Mouse (Mus musculus): ENCODE measurements around the gene Lrriq3. TPM values are rescaled to one million over a fixed set of nuclear protein-coding genes. Genes with fewer than 3 reads are reported as not detected.

The Lrriq3 gene
- polyA plus RNA-seq (2015; fragmentation: Nextera tagmentation; extraction: Ambion mirVana), result 0.39 and 1.1 TPM in 2 replicates

DNA sequence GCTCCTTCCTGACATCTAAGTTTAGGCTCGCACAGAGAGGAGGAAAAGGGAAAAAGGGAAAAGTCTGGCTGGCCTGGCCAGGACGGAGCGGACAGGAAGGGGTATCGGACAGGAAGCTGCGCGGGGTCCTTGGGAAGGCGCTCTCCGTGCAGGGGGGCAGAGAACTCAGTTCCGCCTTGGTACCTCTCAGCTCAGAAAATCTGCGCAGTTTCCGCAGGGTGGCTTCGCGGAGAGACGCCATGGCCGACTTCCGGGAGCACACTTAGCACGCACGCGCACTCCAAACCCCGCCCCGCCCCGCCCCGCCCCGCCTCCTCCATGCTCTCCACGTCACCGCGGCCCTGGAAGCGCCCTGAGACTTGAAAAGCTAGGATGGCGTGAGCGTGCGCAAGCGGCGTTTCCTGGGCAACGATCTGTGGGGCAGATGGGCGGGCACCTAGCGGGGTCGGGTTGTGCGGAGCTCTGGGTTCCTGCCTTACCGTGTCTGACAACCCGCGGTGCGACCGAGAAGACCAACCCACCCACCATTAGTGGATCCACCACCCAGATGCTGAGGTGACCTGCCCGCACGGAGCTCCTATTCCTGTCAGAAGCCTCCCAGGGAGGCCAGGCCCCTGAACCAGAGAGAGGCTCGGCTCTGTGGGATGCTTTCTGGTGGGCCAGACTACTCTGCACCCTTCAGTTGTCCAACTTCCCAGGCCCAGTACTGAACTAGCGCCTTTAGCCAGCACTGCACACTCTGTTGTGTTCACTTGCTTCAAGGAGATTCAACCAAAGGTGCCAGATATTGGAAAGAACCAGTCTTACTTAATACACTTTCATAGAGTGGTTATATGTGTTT lies at the start of gene Lrriq3, which contains the start of gene Fpgt:
Gene Lrriq3, plus strand, starts transcription at position 319 of the 841 bp plus-strand sequence.
Gene Fpgt, minus strand, starts transcription at position 288 of the 841 bp plus-strand sequence.
- peaks cover 4% of the 10 kb centered on the region; the same call in 1 of the 2 replicates for H3K36me3 ChIP-seq (ENCODE audit: control insufficient read depth, insufficient read depth)
- WGBS, result 1% methylated on average over 47 of the region's 47 CpGs
- H3K9ac ChIP-seq (ENCODE audit: low read length), result peak within 1 kb of the TSS; percentile 89
- ATAC-seq (replicated peaks; ENCODE audit: extremely low read depth, insufficient read depth, low FRiP score), result peak; percentile 99
- peaks cover 3% of the 10 kb centered on the region; the same call in 1 of the 2 replicates for H3K4me1 ChIP-seq (ENCODE audit: control insufficient read depth, insufficient read depth, low read length)
- peak within 1 kb of the TSS; percentile 75 for H3K4me2 ChIP-seq (ENCODE audit: low read depth, low read length)
- peak within 1 kb of the TSS; percentile 90 for H3K4me3 ChIP-seq (ENCODE audit: low read length)
- peak within 1 kb of the TSS; percentile 85 for H3K27ac ChIP-seq (ENCODE audit: low read length)
- no peaks in the 10 kb centered on the region for H3K27me3 ChIP-seq (ENCODE audit: control insufficient read depth, insufficient read depth, low read length)
- no peaks in the 10 kb centered on the region for H3K9me3 ChIP-seq (replicated peaks; ENCODE audit: control insufficient read depth, low read length)

DNA sequence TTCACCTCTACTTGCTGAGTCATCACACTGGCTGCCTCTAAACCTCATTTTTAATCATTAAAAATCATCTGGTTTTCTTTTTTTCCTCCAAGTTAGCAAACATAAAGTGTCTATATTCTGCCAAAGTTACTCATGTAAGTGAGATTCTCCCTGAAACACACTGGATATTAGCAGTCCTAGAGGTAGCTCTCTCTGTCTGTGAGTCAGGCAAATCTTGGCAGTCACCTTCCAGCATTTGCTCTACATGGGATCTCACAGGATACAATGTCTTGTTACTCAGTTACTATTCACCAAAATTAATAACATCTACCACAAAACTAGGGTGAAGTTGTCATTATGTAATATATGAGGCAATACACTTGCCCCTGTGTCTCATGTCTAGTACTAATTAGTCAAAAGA lies 41.2 kb upstream of the Lrriq3 start:
- H3K4me2 ChIP-seq (ENCODE audit: low read depth, low read length), result peak overlapping the region; percentile 42
- no peaks in the 10 kb centered on the region for H3K9me3 ChIP-seq (replicated peaks; ENCODE audit: control insufficient read depth, low read length)
- peaks cover 7% of the 10 kb centered on the region; the same call in 1 of the 2 replicates for H3K4me1 ChIP-seq (ENCODE audit: control insufficient read depth, insufficient read depth, low read length)
- H3K36me3 ChIP-seq (ENCODE audit: control insufficient read depth, insufficient read depth), result no peaks in the 10 kb centered on the region
- no peak overlapping the region for H3K9ac ChIP-seq (ENCODE audit: low read length)
- H3K4me3 ChIP-seq (ENCODE audit: low read length), result no peak overlapping the region
- no peak for ATAC-seq (replicated peaks; ENCODE audit: extremely low read depth, insufficient read depth, low FRiP score)
- no peak overlapping the region for H3K27ac ChIP-seq (ENCODE audit: low read length)
- H3K27me3 ChIP-seq (ENCODE audit: control insufficient read depth, insufficient read depth, low read length), result no peaks in the 10 kb centered on the region

DNA sequence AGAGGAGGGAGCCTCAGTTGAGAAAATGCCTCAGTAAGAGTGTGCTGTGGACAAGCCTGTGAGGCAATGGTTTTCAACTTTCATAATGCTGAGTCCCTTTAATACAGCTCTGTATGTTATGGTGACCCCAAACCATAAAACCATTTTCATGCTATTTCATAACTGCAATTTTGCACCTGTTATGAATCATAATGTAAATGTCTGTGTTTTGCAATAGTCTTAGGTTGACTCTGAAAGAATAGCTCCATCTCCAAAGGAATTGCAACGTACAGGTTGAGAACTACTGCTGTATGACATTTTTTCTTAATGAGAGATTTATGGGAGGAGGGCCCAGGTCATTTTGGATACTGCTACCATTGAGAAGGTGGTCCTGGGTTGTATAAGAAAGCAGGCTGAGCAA lies 40.0 kb upstream of the Lrriq3 start:
- no peak for ATAC-seq (replicated peaks; ENCODE audit: extremely low read depth, insufficient read depth, low FRiP score)
- peak overlapping the region; percentile 46 for H3K4me3 ChIP-seq (ENCODE audit: low read length)
- H3K4me2 ChIP-seq (ENCODE audit: low read depth, low read length), result peak overlapping the region; percentile 69
- peaks cover 7% of the 10 kb centered on the region; the same call in 1 of the 2 replicates for H3K4me1 ChIP-seq (ENCODE audit: control insufficient read depth, insufficient read depth, low read length)
- H3K36me3 ChIP-seq (ENCODE audit: control insufficient read depth, insufficient read depth), result no peaks in the 10 kb centered on the region
- H3K9me3 ChIP-seq (replicated peaks; ENCODE audit: control insufficient read depth, low read length), result no peaks in the 10 kb centered on the region
- 54% methylated on average over 1 of the region's 1 CpGs for WGBS
- H3K27me3 ChIP-seq (ENCODE audit: control insufficient read depth, insufficient read depth, low read length), result no peaks in the 10 kb centered on the region
- H3K27ac ChIP-seq (ENCODE audit: low read length), result peak overlapping the region; percentile 46; the same call in 1 of the 2 replicates
- H3K9ac ChIP-seq (ENCODE audit: low read length), result no peak overlapping the region; the same call in 1 of the 2 replicates

DNA sequence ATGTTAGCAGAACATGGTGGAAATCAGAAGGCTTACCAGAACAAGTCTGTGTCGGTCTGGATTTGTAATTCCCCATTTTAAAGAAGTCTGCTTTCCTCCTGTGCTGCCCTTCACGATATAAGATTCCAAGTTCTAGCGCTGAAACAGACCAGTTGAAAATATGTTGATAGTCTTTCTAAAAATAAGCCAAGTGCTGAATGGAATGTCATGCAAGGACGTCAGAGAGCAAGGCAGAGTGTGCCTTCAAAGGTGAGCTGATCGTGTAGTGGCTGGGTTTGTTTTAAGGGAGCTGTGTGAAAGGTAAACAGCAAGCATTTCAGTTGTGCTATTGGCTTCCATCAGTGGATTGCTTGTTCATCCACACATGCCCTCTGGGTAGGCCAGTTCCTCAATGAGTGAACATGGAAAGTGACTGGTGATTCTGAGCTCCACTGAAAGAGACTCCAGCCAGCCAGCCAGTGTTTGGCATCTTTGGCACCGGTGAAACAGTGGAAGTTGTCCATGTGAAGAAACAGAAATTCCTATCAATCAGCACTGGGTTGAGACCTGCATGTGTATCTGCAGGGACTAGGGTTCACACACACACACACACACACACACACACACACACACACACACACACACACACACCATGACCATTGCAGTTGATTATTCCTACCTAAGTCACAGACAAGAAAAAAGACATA lies 37.9 kb upstream of the Lrriq3 start, which contains the start of gene Tnni3k:
Gene Tnni3k, minus strand, starts transcription at position 177 of the 686 bp plus-strand sequence.
- peak; percentile 89 for ATAC-seq (replicated peaks; ENCODE audit: extremely low read depth, insufficient read depth, low FRiP score)
- H3K4me1 ChIP-seq (ENCODE audit: control insufficient read depth, insufficient read depth, low read length), result peaks cover 7% of the 10 kb centered on the region; the same call in 1 of the 2 replicates
- H3K27me3 ChIP-seq (ENCODE audit: control insufficient read depth, insufficient read depth, low read length), result no peaks in the 10 kb centered on the region
- no peaks in the 10 kb centered on the region for H3K36me3 ChIP-seq (ENCODE audit: control insufficient read depth, insufficient read depth)
- peak within 1 kb of the TSS; percentile 69 for H3K4me2 ChIP-seq (ENCODE audit: low read depth, low read length)
- peak within 1 kb of the TSS; percentile 69 for H3K9ac ChIP-seq (ENCODE audit: low read length)
- H3K4me3 ChIP-seq (ENCODE audit: low read length), result peak within 1 kb of the TSS; percentile 58
- H3K27ac ChIP-seq (ENCODE audit: low read length), result peak within 1 kb of the TSS; percentile 88
- H3K9me3 ChIP-seq (replicated peaks; ENCODE audit: control insufficient read depth, low read length), result no peaks in the 10 kb centered on the region
- WGBS, result 30% methylated on average over 6 of the region's 6 CpGs

DNA sequence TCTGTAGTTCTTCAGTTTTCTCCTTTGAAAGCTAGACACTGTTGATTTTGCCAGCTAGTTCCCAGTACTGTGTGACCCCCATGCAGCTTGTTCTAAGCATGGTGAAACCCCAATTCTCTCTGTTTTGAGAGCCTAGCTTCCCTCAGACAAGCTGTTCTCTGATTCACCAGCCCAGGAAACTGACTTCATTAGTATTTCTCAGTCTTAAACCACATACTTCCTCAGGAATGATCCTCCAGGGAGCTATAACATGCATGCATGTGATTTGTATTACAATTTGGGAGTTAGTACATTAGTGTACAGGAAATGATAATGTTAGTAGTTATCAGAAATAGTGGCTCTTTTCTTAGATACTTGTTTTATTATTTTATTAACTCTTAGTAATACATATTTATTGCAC lies 36.6 kb upstream of the Lrriq3 start:
- no peaks in the 10 kb centered on the region for H3K36me3 ChIP-seq (ENCODE audit: control insufficient read depth, insufficient read depth)
- no peak overlapping the region for H3K9ac ChIP-seq (ENCODE audit: low read length)
- H3K4me1 ChIP-seq (ENCODE audit: control insufficient read depth, insufficient read depth, low read length), result peaks cover 7% of the 10 kb centered on the region; the same call in 1 of the 2 replicates
- ATAC-seq (replicated peaks; ENCODE audit: extremely low read depth, insufficient read depth, low FRiP score), result no peak
- H3K27me3 ChIP-seq (ENCODE audit: control insufficient read depth, insufficient read depth, low read length), result no peaks in the 10 kb centered on the region
- no peaks in the 10 kb centered on the region for H3K9me3 ChIP-seq (replicated peaks; ENCODE audit: control insufficient read depth, low read length)
- no peak overlapping the region for H3K4me3 ChIP-seq (ENCODE audit: low read length)
- H3K4me2 ChIP-seq (ENCODE audit: low read depth, low read length), result no peak overlapping the region
- peak overlapping the region; percentile 88 for H3K27ac ChIP-seq (ENCODE audit: low read length)

DNA sequence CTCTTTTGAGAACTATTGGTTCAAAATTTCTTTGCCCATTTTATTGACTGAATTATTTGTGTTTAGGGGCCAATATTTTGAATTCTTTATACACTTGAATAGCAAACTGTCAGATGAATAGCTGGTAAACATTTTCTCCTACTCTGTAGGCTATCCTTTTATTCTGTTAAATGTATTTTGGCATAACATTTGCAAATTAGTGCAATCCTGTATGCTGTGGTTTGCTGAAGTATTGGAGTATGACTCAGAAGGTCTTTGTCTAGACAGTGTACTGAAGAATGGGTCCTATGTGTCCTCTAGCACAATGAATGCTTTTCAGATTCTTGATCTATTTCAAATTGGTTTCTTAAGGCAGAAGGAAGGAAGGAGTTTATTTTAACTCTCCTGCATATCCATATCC lies 35.7 kb upstream of the Lrriq3 start:
- H3K4me2 ChIP-seq (ENCODE audit: low read depth, low read length), result no peak overlapping the region
- no peak overlapping the region for H3K27ac ChIP-seq (ENCODE audit: low read length)
- H3K9ac ChIP-seq (ENCODE audit: low read length), result no peak overlapping the region
- peaks cover 7% of the 10 kb centered on the region; the same call in 1 of the 2 replicates for H3K4me1 ChIP-seq (ENCODE audit: control insufficient read depth, insufficient read depth, low read length)
- no peak for ATAC-seq (replicated peaks; ENCODE audit: extremely low read depth, insufficient read depth, low FRiP score)
- no peaks in the 10 kb centered on the region for H3K9me3 ChIP-seq (replicated peaks; ENCODE audit: control insufficient read depth, low read length)
- no peaks in the 10 kb centered on the region for H3K36me3 ChIP-seq (ENCODE audit: control insufficient read depth, insufficient read depth)
- H3K4me3 ChIP-seq (ENCODE audit: low read length), result no peak overlapping the region
- H3K27me3 ChIP-seq (ENCODE audit: control insufficient read depth, insufficient read depth, low read length), result no peaks in the 10 kb centered on the region

DNA sequence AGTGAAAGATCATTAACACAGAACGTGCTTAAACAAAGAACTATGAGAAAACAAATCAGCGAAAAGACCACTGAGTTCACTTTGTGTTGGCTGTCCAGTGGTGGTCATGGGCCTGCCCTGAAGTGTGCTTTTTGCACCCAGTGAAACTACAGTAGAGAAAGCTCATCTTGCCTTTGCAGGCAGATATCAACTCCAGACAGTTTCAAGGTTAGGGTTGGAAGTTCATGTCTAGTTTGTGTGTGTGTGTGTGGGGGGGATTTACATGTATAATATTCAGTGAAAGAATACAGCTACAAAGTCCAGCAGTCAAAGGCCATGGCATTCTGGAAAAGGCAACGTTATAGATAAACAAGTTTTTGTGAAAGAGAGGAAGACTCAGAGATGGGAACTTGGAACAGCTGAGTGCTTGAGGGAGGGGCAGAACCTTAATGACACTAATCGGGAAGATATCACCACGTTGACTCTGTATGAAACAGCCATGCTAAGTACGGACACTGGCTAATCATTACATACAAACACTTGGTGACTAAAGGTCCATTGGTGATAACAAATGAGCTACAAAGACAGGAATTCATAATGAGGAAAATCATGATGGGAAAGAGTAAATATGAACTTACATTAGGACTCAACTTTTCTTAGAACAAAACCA lies 34.3 kb upstream of the Lrriq3 start:
- no peaks in the 10 kb centered on the region for H3K9me3 ChIP-seq (replicated peaks; ENCODE audit: control insufficient read depth, low read length)
- no peaks in the 10 kb centered on the region for H3K36me3 ChIP-seq (ENCODE audit: control insufficient read depth, insufficient read depth)
- H3K9ac ChIP-seq (ENCODE audit: low read length), result no peak overlapping the region
- no peak overlapping the region for H3K27ac ChIP-seq (ENCODE audit: low read length)
- no peaks in the 10 kb centered on the region for H3K27me3 ChIP-seq (ENCODE audit: control insufficient read depth, insufficient read depth, low read length)
- WGBS, result 68% methylated on average over 6 of the region's 6 CpGs
- ATAC-seq (replicated peaks; ENCODE audit: extremely low read depth, insufficient read depth, low FRiP score), result no peak
- no peak overlapping the region for H3K4me2 ChIP-seq (ENCODE audit: low read depth, low read length)
- H3K4me1 ChIP-seq (ENCODE audit: control insufficient read depth, insufficient read depth, low read length), result peaks cover 7% of the 10 kb centered on the region; the same call in 1 of the 2 replicates
- H3K4me3 ChIP-seq (ENCODE audit: low read length), result no peak overlapping the region

DNA sequence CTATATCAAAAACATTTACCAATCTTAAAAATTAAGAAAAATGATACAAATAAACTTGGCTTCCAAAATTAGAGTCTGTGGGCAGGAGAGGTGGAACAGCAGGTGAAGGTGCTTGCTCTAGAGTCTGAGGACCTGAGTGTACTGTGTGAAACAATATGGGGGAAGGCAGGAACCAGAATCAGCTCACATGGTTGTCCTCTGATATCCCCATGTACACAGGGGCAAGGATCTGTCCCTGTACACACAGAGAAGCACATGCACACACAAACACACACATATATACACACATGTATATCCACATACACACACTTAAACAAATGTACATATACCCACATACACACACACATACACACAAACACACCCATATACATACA lies 33.8 kb upstream of the Lrriq3 start:
- Histone ChIP-seq H3K9me3 (replicated peaks; ENCODE audit: control insufficient read depth, low read length) (no peaks in the 10 kb centered on the region), H3K9ac (ENCODE audit: low read length) (no peak overlapping the region), H3K27ac (ENCODE audit: low read length) (no peak overlapping the region), H3K27me3 (ENCODE audit: control insufficient read depth, insufficient read depth, low read length) (no peaks in the 10 kb centered on the region), H3K4me2 (ENCODE audit: low read depth, low read length) (no peak overlapping the region), H3K4me3 (ENCODE audit: low read length) (no peak overlapping the region), H3K36me3 (ENCODE audit: control insufficient read depth, insufficient read depth) (no peaks in the 10 kb centered on the region), H3K4me1 (ENCODE audit: control insufficient read depth, insufficient read depth, low read length) (peaks cover 7% of the 10 kb centered on the region; the same call in 1 of the 2 replicates)
- ATAC-seq (replicated peaks; ENCODE audit: extremely low read depth, insufficient read depth, low FRiP score), result no peak
